Mouse (Mus musculus) forebrain, embryonic 14.5 days (tissue): ENCODE measurements at regions not wholly inside any gene's neighbourhood (a gene's known extent, or its start where the extent isn't known, plus 50 kb on each side); places are given as distances from the start of the nearest gene placed in this dataset.

Source experiments
- ATAC-seq: fragments of 200-750 bp; cut with Nextera tagmentation; 2 replicates; pipeline ENCODE4 v1.8.0; 2017; ENCODE audit warnings: mild to moderate bottlenecking, moderate library complexity
- DNase-seq: peaks from one replicate; pipeline ENCODE4 v3.0.0-alpha.2; 2015; ENCODE audit warnings: low spot score
- H3K27ac ChIP-seq: fragments of 300-500 bp; sonication (generic); 2 replicates; pipeline ENCODE4 v1.5.1; 2014; ENCODE audit warnings: low read depth, mild to moderate bottlenecking, control low read depth, low read length, moderate library complexity
- H3K27me3 ChIP-seq: fragments of 300-500 bp; sonication (generic); replicated peaks from 2 replicates; pipeline ENCODE4 v1.6.1; 2014; ENCODE audit warnings: low read length, control low read depth, mixed read lengths; ENCODE audit not compliant: control insufficient read depth, insufficient read depth
- H3K36me3 ChIP-seq: fragments of 300-500 bp; sonication (generic); 2 replicates; pipeline ENCODE4 v1.6.1; 2014; ENCODE audit warnings: low read length, control low read depth; ENCODE audit not compliant: control insufficient read depth, insufficient read depth
- H3K4me1 ChIP-seq: fragments of 300-500 bp; sonication (generic); 2 replicates; pipeline ENCODE4 v1.6.1; 2014; ENCODE audit warnings: antibody characterized with exemption, low read length, control low read depth; ENCODE audit not compliant: control insufficient read depth, insufficient read depth
- H3K4me2 ChIP-seq: fragments of 300-500 bp; sonication (generic); 2 replicates; pipeline ENCODE4 v1.6.1; 2014; ENCODE audit warnings: mild to moderate bottlenecking, control low read depth, low read length
- H3K4me3 ChIP-seq: fragments of 300-500 bp; sonication (generic); 2 replicates; pipeline ENCODE4 v1.5.1; 2014; ENCODE audit warnings: low read depth, low read length, control low read depth
- H3K9ac ChIP-seq: fragments of 300-500 bp; sonication (generic); 2 replicates; pipeline ENCODE4 v1.6.1; 2014; ENCODE audit warnings: mild to moderate bottlenecking, low read length, control low read depth, moderate library complexity
- H3K9me3 ChIP-seq: fragments of 300-500 bp; sonication (generic); replicated peaks from 2 replicates; pipeline ENCODE4 v1.6.1; 2016; ENCODE audit warnings: low read length, control low read depth, mixed read lengths; ENCODE audit not compliant: control insufficient read depth
- WGBS: fragments of 180-500 bp; shearing (Covaris S2); extraction: QIAGEN DNeasy Blood & Tissue Kit; methylation state at CpG from one replicate; pipeline ENCODE4 v1.1.7; 2014; 5-methylcytosine and 5-hydroxymethylcytosine counted together

DNA sequence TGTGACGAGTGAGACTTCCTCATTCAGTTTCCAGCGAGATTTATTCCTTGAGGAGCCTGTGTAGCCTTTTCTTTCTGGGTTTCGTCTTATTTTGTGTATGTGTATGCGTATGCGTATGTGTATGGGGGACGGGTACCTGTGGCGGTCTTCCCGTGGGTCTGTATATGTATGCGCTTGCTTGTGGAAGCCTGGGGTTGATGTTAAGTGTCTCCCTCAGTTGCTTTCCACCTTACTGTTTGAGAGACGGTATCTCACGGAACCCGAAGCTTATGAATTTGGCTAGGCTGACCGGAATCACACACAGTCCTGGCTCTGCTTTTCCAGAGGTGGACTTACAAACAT lies 87.1 kb downstream of the Ankrd50 start:
- WGBS, result 64% methylated on average over 13 of the region's 13 CpGs
- Histone ChIP-seq H3K9ac (no peak overlapping the region), H3K4me1 (peaks cover 9% of the 10 kb centered on the region), H3K27me3 (no peaks in the 10 kb centered on the region), H3K27ac (no peak overlapping the region), H3K9me3 (no peaks in the 10 kb centered on the region), H3K4me3 (no peak overlapping the region), H3K4me2 (no peak overlapping the region; the same call in 1 of the 2 replicates), H3K36me3 (no peaks in the 10 kb centered on the region)
- DNase-seq (no peak), ATAC-seq (no peak)

DNA sequence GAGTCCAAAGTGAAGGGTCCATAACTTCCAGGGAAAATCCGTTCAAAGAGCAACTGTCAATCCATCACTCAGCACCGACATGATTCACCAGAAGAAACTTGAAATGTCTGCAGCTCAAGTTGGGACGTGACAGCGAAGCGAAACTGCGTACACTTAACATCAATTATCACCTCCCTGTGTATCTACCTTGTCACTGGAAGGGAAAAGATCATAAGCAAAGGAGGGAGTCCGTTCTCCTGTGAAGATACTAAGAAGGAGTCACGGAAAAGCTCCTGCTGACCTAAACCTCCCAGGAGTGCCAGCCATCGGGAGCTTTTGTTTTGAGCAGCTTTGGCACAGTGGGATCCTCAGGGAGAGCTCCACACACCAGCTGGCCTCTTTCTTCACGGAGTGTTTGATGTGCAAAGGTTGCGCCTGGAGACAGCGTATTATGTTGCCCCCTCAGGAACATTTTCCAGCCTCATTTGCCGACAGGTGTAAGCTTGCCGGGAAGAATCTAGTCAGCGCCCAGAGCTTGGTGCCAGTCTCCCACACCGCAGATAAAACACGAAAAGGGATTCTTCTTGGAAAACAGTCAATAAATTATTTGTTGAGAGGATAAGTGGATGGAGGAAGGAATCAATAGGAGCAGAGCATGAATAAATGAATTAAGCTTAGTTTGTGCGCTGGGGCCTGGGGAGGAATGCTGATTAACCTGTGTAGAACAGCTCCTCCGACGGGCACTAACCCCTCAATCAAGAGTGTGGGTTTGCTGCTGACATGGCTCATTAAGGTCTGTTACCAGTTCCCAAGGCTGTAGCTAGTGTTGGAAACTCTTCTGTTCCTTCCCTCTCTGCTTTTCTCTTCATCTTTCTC lies 87.7 kb downstream of the Ankrd50 start:
- DNase-seq (peak; percentile 59), ATAC-seq (peak; percentile 61)
- Histone ChIP-seq H3K9ac (peak overlapping the region; percentile 29; the same call in 1 of the 2 replicates), H3K4me1 (peaks cover 9% of the 10 kb centered on the region), H3K36me3 (no peaks in the 10 kb centered on the region), H3K27me3 (no peaks in the 10 kb centered on the region), H3K9me3 (no peaks in the 10 kb centered on the region), H3K4me2 (peak overlapping the region; percentile 51), H3K27ac (no peak overlapping the region), H3K4me3 (peak overlapping the region; percentile 16)
- WGBS, result 1% methylated on average over 20 of the region's 20 CpGs

DNA sequence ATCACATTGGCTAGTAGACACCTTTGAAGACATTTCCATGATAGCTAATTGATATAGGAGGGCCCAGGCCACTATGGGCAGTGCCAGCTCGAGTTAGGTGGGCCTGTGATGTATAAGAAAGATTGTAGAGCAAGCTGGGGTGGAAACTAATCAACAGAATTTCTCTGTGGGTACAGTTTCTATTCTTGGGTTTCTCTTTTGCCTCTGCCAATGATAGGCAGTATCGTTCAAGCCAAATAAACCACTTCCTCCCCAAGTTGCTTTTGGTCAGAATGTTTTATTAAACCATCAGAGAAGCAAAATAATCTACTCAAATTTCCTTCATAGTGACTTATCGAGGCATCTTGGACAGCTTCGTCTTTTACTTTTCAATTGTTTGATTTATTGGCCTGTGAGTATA lies 90.3 kb downstream of the Ankrd50 start:
- ATAC-seq (no peak), DNase-seq (no peak)
- H3K4me1 ChIP-seq, result peaks cover 9% of the 10 kb centered on the region
- H3K4me2 ChIP-seq, result no peak overlapping the region
- H3K36me3 ChIP-seq, result no peaks in the 10 kb centered on the region
- 78% methylated on average over 4 of the region's 4 CpGs for WGBS
- H3K4me3 ChIP-seq, result no peak overlapping the region
- H3K27ac ChIP-seq, result no peak overlapping the region
- no peak overlapping the region for H3K9ac ChIP-seq
- H3K27me3 ChIP-seq, result no peaks in the 10 kb centered on the region
- H3K9me3 ChIP-seq, result no peaks in the 10 kb centered on the region

DNA sequence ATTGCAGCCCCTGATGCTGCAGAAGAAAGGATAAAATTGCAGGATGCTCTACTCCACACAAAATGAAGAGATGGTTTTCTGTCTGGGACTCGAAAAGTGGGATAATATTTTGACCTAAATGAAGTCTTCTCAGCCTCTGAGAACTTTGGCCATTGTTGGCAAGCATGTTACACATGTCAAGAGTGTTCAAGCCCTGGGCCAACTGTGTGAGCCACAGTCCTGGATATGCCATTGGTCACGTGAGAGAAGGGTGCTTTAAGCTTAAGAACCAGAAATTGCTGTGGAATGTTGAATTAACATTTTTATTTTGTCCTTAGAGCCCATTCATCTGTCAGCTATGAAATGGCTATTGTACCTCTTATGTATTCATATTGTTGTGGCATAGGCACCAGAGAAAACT lies 95.0 kb downstream of the Ankrd50 start:
- 45% methylated on average over 2 of the region's 2 CpGs for WGBS
- no peak for DNase-seq

DNA sequence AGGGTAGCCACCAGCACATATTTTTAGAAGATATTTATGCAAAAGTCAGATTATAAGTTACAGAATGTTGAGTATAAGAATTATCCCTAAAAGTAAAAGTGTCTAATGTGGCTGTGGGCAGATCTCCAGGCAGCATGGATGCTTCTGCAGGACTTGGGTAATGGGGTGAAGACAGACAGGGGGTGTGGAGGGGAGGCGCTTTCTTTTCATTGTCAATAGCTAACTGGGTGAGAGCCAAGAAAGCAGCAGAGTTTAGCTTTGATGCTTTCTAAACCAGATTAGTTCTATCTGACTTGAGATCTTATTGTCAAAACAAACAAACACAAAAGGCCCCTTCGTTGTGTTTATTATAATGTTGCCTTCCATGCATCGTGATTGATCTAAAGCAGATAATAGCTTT lies 95.7 kb downstream of the Ankrd50 start:
- Histone ChIP-seq H3K9ac (no peak overlapping the region), H3K4me1 (0 out of 2 replicates have a peak, but pooled peaks cover 3% of the 10 kb centered on the region), H3K27ac (no peak overlapping the region), H3K4me2 (no peak overlapping the region), H3K9me3 (no peaks in the 10 kb centered on the region), H3K27me3 (no peaks in the 10 kb centered on the region), H3K36me3 (no peaks in the 10 kb centered on the region), H3K4me3 (no peak overlapping the region)
- WGBS, result 4% methylated on average over 3 of the region's 3 CpGs
- peak; percentile 48; the same call in 1 of the 2 replicates for ATAC-seq
- DNase-seq, result peak; percentile 77

More for the DNA sequence above, 95.0 kb downstream of the Ankrd50 start:
- Histone ChIP-seq H3K4me3 (no peak overlapping the region), H3K9ac (no peak overlapping the region), H3K36me3 (no peaks in the 10 kb centered on the region), H3K27me3 (no peaks in the 10 kb centered on the region), H3K27ac (no peak overlapping the region), H3K4me1 (0 out of 2 replicates have a peak, but pooled peaks cover 3% of the 10 kb centered on the region), H3K4me2 (no peak overlapping the region), H3K9me3 (no peaks in the 10 kb centered on the region)
- no peak for ATAC-seq

DNA sequence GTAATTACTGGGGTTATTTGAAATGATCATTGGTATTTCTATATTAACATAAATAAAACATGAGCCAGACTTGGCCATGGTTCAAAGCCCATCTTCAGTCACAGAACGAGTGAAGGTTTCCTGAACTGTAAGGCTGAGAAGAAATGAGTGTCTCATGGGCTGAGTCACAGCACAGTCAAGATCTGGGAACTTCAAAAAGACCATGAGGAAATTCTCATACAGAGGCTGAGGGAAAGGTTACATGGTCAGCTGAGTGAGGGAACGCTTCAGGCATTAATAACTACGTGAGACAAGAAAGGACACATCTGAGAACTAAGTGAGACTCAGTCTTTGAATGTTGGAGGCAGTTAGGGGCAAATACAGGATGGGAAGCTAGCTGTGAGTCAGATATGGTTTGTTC lies 101.9 kb downstream of the Ankrd50 start:
- Histone ChIP-seq H3K27ac (no peak overlapping the region), H3K36me3 (no peaks in the 10 kb centered on the region), H3K9ac (no peak overlapping the region), H3K27me3 (no peaks in the 10 kb centered on the region), H3K4me1 (no peaks in the 10 kb centered on the region), H3K4me2 (no peak overlapping the region), H3K9me3 (no peaks in the 10 kb centered on the region), H3K4me3 (no peak overlapping the region)
- DNase-seq (no peak), ATAC-seq (no peak)
- WGBS, result 74% methylated on average over 3 of the region's 3 CpGs

DNA sequence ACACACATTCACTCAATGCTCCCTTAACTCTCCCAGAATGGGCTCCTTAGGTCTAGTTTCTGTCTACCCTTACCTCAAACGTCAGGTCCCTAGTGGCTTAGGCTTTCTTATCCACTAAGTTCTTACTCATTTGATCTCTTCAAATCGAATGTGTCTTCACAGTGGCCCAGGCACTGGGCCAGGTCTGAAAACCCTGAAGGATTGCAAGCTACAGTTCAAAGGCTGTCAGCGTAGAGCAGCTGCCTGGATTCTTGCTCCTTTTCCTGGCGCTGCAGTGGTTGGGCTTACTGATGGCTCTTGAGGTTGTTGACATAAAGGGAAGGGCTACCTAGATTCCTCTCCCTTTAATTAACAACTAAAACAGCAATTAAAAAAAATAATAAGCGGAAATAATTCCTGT lies 103.0 kb downstream of the Ankrd50 start:
- DNase-seq (peak; percentile 13), ATAC-seq (no peak)
- H3K4me1 ChIP-seq, result no peaks in the 10 kb centered on the region
- WGBS, result 78% methylated on average over 5 of the region's 5 CpGs
- H3K36me3 ChIP-seq, result no peaks in the 10 kb centered on the region
- H3K9me3 ChIP-seq, result no peaks in the 10 kb centered on the region
- H3K4me2 ChIP-seq, result no peak overlapping the region
- H3K9ac ChIP-seq, result no peak overlapping the region
- no peak overlapping the region for H3K4me3 ChIP-seq
- no peak overlapping the region for H3K27ac ChIP-seq
- H3K27me3 ChIP-seq, result no peaks in the 10 kb centered on the region

DNA sequence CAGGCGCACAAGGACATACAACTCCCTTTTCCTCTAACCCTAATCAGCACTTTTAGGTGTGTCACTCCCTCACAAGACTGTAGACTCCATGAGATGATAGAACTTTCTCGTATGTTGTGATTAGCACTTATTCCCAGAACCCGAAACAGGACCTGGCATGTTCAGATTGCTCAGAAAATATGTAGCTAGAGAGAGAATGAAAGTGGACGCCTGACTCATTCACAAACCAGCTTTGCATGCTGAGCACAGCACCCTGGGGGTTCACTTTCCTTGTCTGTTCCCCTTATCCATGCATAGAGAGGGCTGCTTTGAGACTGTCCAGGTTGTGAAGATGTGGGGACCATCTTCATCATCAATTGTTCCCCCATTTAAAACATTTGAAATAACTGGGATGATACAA lies 111.0 kb downstream of the Ankrd50 start:
- H3K36me3 ChIP-seq, result no peaks in the 10 kb centered on the region
- no peaks in the 10 kb centered on the region for H3K4me1 ChIP-seq
- WGBS, result 85% methylated on average over 4 of the region's 4 CpGs
- H3K27ac ChIP-seq, result no peak overlapping the region
- H3K27me3 ChIP-seq, result no peaks in the 10 kb centered on the region
- H3K9ac ChIP-seq, result no peak overlapping the region
- no peaks in the 10 kb centered on the region for H3K9me3 ChIP-seq
- DNase-seq, result no peak
- no peak overlapping the region for H3K4me3 ChIP-seq
- ATAC-seq, result no peak
- no peak overlapping the region for H3K4me2 ChIP-seq

DNA sequence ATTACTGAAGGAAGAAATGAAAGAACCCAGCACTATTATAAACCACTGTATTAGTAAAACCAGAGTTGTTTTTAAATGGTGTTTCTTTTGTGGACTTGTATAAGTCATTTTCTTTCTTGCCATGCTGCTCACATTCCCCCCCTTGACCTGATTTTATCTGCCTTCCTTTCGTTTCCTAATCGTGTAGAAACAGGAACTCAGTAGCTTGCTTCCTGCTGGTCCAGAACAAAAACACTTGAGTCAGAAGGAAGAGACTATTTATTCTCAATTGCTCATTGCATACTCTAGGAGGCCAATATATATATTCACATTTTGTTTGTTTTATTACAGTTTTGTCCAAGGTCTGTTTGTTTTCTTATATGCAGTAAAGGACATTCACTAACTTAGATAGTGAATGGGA lies 112.9 kb downstream of the Ankrd50 start:
- DNase-seq, result no peak
- H3K9me3 ChIP-seq, result no peaks in the 10 kb centered on the region
- H3K9ac ChIP-seq, result no peak overlapping the region
- H3K4me1 ChIP-seq, result no peaks in the 10 kb centered on the region
- no peaks in the 10 kb centered on the region for H3K27me3 ChIP-seq
- H3K27ac ChIP-seq, result no peak overlapping the region
- ATAC-seq, result no peak
- no peaks in the 10 kb centered on the region for H3K36me3 ChIP-seq
- no peak overlapping the region for H3K4me2 ChIP-seq
- 59% methylated on average over 2 of the region's 2 CpGs for WGBS
- no peak overlapping the region for H3K4me3 ChIP-seq
